Mouse (Mus musculus) ES-Bruce4 (cell line): ENCODE measurements around the gene Chst15.

Experiments used
- CTCF ChIP-seq: IDR thresholded peaks from one replicate; pipeline ENCODE4 v1.8.1; 2011; ENCODE audit warnings: low read depth, low read length
- EP300 ChIP-seq: IDR thresholded peaks from 2 replicates; pipeline ENCODE4 v1.6.1; 2011; ENCODE audit warnings: low read depth, low read length; ENCODE audit not compliant: insufficient read depth
- POLR2A ChIP-seq: IDR thresholded peaks from one replicate; pipeline ENCODE4 v1.8.1; 2011; ENCODE audit warnings: low read length; ENCODE audit not compliant: insufficient read depth

DNA sequence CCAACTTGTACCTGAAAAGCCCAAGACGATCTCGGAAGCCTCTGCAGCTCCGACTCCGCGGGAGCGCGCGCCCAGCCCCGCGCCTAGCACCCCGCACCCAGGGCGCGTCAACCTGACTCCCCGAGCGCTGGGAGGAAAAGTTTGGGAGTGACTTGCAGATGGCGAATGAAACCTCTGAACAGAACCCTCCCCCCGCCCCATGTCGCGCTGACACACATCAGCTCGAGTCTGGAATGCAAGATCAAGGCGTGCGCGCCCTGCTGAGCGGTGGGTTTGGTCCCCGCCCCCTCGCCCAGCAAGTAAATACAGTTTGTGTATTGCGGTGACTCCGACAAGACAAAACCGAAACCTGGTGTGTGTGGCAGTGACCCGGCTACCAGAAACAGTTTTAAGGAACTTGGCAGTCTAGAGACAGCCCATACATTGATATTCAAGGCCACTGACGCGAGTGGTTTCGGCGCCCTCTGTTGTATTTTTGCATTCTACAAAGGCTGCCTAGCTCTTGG, at the start of gene Chst15:
- TF ChIP-seq POLR2A (no peak), EP300 (peak; percentile 62; the same call in 1 of the 2 replicates), CTCF (no peak)
